Mouse (Mus musculus) left cerebral cortex, adult 2 months (tissue): ENCODE data around the gene Kcnh5. TPM values are rescaled to one million over a fixed set of nuclear protein-coding genes. Genes with fewer than 3 reads are reported as not detected.

Experiments used
- DNase-seq, 2 experiments: peaks; one replicate each; pipeline ENCODE4 v3.0.0; 2021 to 2022; ENCODE audit warnings: low spot score in 2 of 2, mixed read lengths in 1 of 2; ENCODE audit errors: extremely low spot score in 1 of 2
- H3K27ac ChIP-seq: fragments of 200-600 bp; 2 replicates; pipeline ENCODE4 v1.8.1; 2022
- H3K4me3 ChIP-seq: fragments of 200-600 bp; 2 replicates; pipeline ENCODE4 v1.8.1; 2022
- CTCF ChIP-seq: fragments of 200-600 bp; IDR thresholded peaks from 2 replicates; pipeline ENCODE4 v1.8.1; 2022; ENCODE audit warnings: antibody characterized with exemption, mild to moderate bottlenecking, moderate library complexity
- intact Hi-C: fragments of 180-260 bp; cut with DNase I; formaldehyde crosslinking; loops from one replicate; pipeline ENCODE4 v1.15.1; 2025
- total RNA-seq, 2 experiments: library from RNA; stranded (reverse); gene quantifications; 2 replicates each; pipeline ENCODE4 v1.2.3; 2021

The Kcnh5 gene
- total RNA-seq, 2 experiments from 2014 or later, result 83.7 to 88.1 TPM

- no peak overlapping the region for H3K27ac ChIP-seq
- no peak overlapping the region for H3K4me3 ChIP-seq
- no peak for DNase-seq
- intact Hi-C loops, result loop anchor here (2.0 to 5.0 kb wide), 4 partner anchors 58 to 517 kb away; no protein-coding TSS in a partner anchor
- no peak for TF ChIP-seq CTCF
Observed at GRCm38 (mm10) chr12:74849912-74850311, 327.2 kb downstream of the Kcnh5 start.

- intact Hi-C loops, result loop anchor here (2.0 to 5.0 kb wide), 3 partner anchors 56 to 516 kb away; no protein-coding TSS in a partner anchor
- Histone ChIP-seq H3K27ac (peak overlapping the region; percentile 42; the same call in 1 of the 2 replicates), H3K4me3 (no peak overlapping the region)
- TF ChIP-seq CTCF, result no peak
- peak; percentile 77 to 84 for DNase-seq
Observed at GRCm38 (mm10) chr12:74848611-74849347, 328.4 kb downstream of the Kcnh5 start.

Other genes with a start within 250 kb of the Kcnh5 start
- gene Rhoj, start 131.0 kb upstream of the Kcnh5 start, total RNA-seq, result 1 to 10 TPM; 3.7 to 5.5 TPM
- not detected for gene Gphb5, start 239.4 kb upstream of the Kcnh5 start, total RNA-seq